Mouse (Mus musculus) right cerebral cortex, adult 2 months (tissue): Measurements from ENCODE around the gene Tmem26.
"Not testable (repeated sequence)": the region's sequence is repeated elsewhere in the genome, so short reads cannot be mapped to it uniquely, and the experiment has no call there.

Source experiments
- DNase-seq, 2 experiments: peaks; one replicate each; pipeline ENCODE4 v3.0.0; 2021 to 2022; ENCODE audit warnings: low spot score in 2 of 2

Tmem26 gene

GRCm38 (mm10) chr10:68723568-68724360 lies at the start of gene Tmem26:
Gene Tmem26 (plus strand): TSS chr10:68723646.
- no peak for DNase-seq

DNA sequence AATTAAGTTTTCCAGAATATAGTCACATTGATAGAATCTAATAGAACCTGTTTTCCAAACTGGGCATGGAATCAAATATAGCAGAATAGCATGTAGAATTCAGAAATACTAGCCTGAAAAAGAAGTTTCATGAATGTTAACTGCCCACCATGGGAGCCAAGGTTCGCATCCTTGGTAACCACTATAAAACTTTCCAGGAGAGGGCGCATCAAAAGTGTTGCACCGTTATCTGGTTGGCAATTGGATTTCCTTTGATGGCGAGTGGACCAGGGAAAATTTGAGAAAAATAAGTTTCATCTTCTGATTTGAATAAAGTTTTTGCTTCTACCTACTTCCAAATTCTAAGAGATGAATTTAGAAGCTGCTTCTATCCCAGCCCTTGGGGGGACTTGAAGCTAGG lies 44.8 kb upstream of the Tmem26 start:
- no peak for DNase-seq

DNA sequence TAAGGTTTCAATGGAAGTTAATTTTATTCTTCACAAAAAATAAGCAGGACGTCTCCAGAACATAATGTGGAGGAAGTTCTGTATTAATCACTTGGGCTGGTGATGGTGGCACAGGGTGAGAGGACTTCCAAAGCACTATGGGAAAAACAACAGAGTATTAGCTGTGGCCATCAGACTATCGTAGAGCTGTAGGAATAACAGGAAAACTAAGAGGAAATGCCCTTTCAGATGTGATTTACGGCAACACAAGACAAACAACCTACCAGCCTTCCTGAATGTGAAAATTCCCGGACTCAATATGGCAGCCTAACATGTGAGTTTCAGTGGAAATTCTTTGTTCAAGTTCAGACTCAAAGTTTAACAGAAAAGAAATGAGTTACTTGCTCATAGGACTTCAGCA lies 42.2 kb upstream of the Tmem26 start:
- no peak for DNase-seq

DNA sequence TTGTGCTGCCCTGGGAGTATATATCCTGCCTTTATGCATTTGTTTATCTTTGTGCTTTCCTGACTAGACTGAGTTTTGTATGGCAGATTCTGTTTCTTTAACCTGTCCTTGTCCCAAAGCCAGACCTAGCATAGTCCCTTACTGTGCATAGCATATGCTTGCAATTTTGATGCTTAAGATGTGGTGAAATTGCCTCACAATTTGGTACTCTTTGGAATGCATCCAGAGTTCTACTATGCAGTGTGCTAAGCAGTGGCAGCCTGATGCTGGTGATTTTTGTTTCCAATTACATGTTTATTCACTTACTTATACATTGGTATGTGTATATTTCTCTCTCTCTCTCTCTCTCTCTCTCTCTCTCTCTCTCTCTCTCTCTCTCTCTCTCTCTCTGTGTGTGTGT lies 37.9 kb upstream of the Tmem26 start:
- no peak for DNase-seq

GRCm38 (mm10) chr10:68691116-68691515 lies 32.3 kb upstream of the Tmem26 start:
- DNase-seq: no peak

DNA sequence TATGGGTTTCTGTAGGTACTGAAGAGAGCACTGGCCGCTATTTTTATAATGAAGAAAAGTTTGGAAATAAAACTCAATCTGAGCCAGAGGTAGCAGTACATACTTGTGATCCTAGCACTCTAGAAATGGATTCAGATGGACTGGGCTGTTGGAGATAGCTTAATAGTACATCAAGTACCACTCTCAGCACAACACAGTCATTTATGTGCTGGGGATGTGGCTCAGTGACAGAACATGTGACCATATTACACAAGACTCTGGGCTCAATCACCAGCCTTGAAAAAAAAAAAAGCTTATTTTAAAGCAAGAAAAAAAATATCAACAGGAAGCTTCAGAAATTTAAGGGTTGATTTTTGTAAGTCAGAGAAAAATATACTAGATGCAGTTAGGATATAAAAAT lies 31.0 kb upstream of the Tmem26 start:
- DNase-seq: no peak

DNA sequence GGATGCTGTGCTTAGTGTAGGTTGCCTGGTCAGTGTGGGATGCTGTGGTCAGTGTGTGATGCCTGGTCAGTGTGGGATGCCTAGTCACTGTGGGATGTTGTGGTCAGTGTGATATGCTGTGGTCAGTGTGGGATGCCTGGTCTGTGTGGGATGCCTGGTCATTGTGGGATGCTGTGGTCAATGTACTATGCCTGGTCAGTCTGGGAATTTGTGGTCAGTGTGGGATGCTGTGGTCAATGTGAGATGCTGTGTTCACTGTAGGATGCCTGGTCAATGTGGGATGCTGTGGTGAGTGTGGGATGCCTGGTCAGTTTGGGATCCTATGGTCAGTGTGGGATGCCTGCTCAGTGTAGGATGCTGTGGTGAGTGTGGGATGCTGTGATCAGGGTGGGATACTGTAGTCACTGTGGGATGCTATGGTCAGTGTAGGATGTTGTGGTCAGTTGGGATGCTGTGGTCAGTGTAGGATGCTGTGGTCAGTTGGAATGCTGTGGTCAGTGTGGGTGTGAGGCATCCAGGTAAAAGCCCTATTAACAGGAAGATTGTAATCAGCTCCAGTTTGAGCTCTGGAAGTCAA lies 27.6 kb upstream of the Tmem26 start:
- no peak for DNase-seq

- no peak for DNase-seq
These were observed 19.2 kb upstream of the Tmem26 start for GRCm38 (mm10) chr10:68704268-68704667.

- no peak for DNase-seq
These were observed 17.9 kb upstream of the Tmem26 start for GRCm38 (mm10) chr10:68705471-68706036.

DNA sequence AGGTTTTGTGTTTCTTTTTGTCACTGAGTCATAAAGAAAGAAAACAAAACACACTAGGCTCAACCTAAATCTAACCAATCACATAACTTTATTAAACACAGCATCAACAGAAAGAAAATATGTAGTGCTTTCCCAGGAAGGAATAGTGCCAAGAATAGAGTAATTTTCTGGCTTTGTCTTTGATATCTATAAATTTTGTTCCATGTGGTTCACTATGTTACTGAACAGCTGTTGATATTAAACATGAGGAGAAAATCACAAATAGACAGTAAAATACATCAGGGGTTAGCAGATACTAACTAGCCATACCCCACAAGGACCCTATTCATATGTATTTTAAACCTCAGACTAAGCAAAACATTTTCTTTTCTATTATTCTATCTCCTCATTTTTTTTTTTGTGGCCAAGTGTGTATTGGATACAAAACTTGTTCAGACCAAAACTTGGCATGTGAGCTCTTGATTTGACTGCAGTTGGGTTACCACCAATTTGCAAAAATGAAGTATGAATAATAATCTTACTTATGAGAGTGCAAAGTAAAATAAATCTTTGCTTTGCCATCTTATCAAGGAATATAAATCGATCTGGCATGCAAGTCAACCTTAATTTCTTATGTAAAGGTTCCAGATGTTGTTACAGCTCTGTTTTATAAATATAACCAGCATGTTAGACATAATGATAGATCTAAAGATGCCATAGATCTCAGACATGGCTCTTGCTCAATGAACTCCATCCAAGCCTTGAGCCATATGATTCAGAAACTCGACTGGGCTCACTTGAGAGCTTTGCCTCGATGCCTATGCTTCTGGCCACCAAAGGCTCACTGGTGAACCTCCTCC lies 16.2 kb upstream of the Tmem26 start:
- no peak for DNase-seq

GRCm38 (mm10) chr10:68712926-68713325 lies 10.5 kb upstream of the Tmem26 start:
- DNase-seq: no peak

DNA sequence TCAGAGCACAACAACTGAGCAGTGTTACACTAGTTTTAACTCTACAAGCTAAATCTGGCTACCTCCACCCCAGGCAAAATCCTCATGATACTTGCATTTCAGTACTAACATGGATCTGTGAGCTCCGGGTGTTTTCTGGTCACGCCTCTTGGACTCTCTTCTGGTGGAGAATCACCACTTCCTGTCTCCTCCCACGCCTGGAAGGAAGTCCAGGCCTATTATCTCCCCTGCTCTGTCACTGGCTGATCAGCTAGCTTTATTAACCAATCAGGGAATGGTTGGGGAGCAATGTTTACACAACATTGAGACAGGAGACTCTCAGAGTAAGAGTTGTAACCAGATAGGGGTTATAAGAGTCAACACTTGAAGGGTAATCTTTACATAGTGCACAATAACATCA lies 9.1 kb upstream of the Tmem26 start:
- DNase-seq: no peak

- DNase-seq: no peak
These were observed 8.1 kb upstream of the Tmem26 start for GRCm38 (mm10) chr10:68715396-68715795.

- DNase-seq: no peak
These were observed 5.1 kb upstream of the Tmem26 start for GRCm38 (mm10) chr10:68718375-68718774.

DNA sequence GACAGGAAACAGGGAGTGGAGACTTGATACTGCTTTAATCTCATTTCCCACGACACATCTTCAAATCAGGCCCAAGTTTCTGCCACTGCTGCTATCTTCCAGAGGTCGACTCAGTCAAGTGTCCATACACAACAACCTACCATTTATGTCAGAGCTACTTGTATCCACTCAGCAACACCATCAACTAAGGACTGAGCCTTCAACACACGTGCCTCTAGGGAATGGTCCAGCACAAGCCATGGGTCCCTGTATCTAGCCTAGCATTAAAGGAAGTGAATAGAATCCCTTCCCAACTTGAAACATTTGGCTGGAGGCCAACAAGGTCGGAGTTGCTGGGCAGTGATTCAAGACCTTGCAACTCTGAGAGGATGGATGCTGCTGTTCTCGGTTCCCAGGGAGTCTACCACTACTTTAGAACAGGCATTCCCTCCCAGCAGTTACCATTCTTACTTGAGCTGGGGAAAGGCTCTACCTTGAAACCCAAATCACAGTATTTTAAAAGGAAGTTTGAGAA lies 2.5 kb upstream of the Tmem26 start:
- DNase-seq: no peak

DNA sequence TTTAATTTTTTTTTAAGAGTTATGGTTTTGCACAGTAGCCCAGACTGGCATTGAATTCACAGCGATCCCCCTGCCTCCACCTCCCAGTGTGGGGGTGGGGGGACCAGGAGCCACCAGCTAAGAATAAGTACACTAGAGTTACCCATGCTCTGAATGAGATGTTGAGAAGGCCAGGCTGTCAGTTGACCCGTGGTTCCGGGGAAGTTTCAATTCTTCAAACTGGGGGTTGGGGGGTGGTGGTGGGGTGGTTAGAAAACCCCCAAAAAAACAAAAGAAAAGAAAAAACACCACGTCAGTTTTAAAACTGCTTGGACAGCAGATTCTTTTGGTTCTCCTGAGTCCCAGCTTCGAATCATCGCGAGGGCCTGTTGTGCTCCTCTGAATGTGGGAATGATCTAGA lies 431 bp upstream of the Tmem26 start:
- no peak for DNase-seq

- DNase-seq: peak in 1 of 2 experiments; percentile 3
These were observed 895 bp downstream of the Tmem26 start for GRCm38 (mm10) chr10:68724361-68724720.

DNA sequence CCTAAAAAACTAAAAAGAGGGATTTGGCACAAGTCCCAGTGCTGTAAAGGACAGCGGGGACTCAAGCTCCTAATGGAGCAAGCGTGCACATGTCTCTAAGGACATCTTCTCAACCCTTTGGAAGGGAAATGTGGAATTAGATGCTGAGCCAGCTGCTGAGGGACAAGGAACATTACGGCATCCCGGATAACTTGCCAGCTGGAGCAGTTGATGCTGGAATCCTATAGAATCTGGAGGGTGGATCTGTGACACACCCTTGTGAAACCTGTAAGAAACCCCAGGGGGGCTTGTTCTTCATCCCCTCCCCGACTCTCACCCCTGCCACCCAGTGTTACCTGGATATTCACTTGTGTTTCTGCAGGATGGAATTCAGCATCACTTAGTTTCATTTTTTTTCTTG lies 4.0 kb downstream of the Tmem26 start:
- DNase-seq: peak in 1 of 2 experiments; percentile 18

DNA sequence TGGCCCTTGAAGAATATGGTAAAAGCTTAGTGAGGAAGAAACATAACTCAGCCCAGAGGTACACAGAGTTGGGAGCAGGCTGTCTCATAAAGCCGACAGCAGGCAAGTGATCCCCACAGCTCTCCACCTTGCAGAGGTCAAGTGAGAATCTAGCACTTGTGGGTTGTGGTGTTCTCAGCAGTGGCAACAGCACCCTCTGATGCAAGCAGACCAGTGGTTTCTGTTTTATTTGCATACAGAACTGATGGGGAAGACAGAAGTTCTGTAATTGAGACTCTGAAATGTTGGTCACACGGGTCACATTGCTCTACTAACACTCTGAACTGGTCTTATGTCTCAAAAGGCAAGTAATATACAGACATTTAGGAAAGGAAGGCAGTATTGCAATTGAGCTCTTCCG lies 12.2 kb downstream of the Tmem26 start:
- DNase-seq: no peak

DNA sequence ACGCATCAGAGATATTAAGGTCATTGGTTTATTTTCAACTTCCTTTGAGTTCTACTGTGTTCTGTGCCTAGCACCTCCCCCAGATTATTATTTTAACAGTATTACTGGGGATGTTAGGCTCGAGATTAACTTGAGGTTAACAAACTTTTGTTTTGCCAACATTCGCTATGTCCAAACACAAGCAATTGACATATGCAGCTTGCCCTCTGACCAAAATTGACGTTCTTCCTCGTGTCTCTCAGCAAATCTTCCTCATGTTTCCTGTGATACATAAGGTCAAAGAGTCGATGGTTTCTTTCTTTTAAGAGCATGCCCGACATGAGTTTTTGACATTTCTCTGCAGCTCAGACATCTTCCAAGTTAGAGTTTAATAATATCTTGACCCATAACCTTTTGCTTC lies 13.9 kb downstream of the Tmem26 start:
- DNase-seq: no peak

GRCm38 (mm10) chr10:68738981-68739380 lies 15.5 kb downstream of the Tmem26 start:
- DNase-seq: not testable (repeated sequence)

- no peak for DNase-seq
These were observed 16.8 kb downstream of the Tmem26 start for GRCm38 (mm10) chr10:68740251-68740650.
